Mouse (Mus musculus): ENCODE measurements around the gene B3gnt8. TPM values are rescaled to one million over a fixed set of nuclear protein-coding genes. Genes with fewer than 3 reads are reported as not detected.
A peak's percentile ranks its signal among the peaks of the same experiment; 100 is the strongest.

The B3gnt8 gene
- total and polyA plus RNA-seq, 2 experiments from 2014 or later: 4.6 to 11.3 TPM

DNA sequence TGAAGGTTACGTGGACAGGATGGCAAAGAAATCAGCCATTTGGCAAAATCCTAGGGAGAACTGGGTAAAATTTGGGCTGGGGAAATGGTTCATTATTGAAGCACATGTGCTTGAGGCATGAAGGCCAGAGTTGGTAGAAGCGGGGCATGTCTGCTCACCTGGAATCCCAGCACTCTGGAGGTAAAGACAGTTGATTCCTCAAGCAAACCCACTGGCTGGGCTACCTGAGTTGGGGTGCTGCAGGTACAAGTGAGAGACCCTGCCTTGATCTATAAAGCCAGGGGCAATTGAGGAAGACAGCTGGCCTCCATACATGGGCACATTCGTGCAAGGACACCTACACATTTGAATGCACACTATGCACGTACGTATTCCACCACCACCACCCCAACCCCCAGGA, 6.4 kb upstream of the B3gnt8 start:
- H3K4me3 ChIP-seq (ENCODE audit: low read depth, low read length): peak overlapping the region; percentile 64; the same call in 1 of the 2 replicates
- no peaks in the 10 kb centered on the region for H3K27me3 ChIP-seq (ENCODE audit: control insufficient read depth, insufficient read depth, low read length)
- peaks cover 40% of the 10 kb centered on the region for H3K36me3 ChIP-seq (replicated peaks; ENCODE audit: control insufficient read depth, insufficient read depth, low read length)
- no peak overlapping the region for H3K27ac ChIP-seq (ENCODE audit: low read depth)
- H3K4me2 ChIP-seq (ENCODE audit: low read depth, low read length): peak overlapping the region; percentile 65
- no peaks in the 10 kb centered on the region for H3K9me3 ChIP-seq (replicated peaks; ENCODE audit: control insufficient read depth, low read length)
- no peak overlapping the region for H3K9ac ChIP-seq (replicated peaks; ENCODE audit: low read depth, low read length)
- no peak for TF ChIP-seq EP300 (IDR thresholded peaks at IDR 0.05; ENCODE audit: low read depth)
- TF ChIP-seq CTCF (IDR thresholded peaks at IDR 0.05; ENCODE audit: low read depth): no peak
- ATAC-seq (ENCODE audit: insufficient read depth, low read depth): no peak
- WGBS: 95% methylated on average over 5 of the region's 5 CpGs
- DNase-seq (ENCODE audit: low spot score): no peak
- peaks cover 8% of the 10 kb centered on the region for H3K4me1 ChIP-seq (ENCODE audit: control insufficient read depth, insufficient read depth)

DNA sequence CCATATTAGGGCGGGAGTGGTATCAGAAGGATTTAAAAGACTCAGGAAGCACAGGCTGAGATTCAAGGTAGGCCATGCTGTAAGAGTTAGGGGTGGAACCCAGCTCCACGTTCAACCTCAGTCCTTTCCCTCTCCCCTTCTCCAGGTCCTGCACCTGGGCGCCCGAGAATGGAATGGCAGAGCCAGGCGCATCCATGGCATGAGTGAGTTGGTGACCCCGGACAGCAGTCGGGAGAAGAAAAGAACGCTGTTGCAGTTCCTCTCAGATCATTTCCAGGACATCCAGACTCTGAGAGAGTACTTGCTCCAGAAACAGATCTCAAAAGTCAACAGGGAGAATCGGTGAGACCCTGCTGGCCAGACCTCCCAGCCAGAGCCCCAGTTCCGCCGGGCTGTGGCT, 5.7 kb upstream of the B3gnt8 start:
- ATAC-seq (ENCODE audit: insufficient read depth, low read depth) (no peak), DNase-seq (ENCODE audit: low spot score) (no peak)
- Histone ChIP-seq H3K4me3 (ENCODE audit: low read depth, low read length) (no peak overlapping the region), H3K36me3 (replicated peaks; ENCODE audit: control insufficient read depth, insufficient read depth, low read length) (peaks cover 44% of the 10 kb centered on the region), H3K9me3 (replicated peaks; ENCODE audit: control insufficient read depth, low read length) (no peaks in the 10 kb centered on the region), H3K27ac (ENCODE audit: low read depth) (no peak overlapping the region), H3K4me2 (ENCODE audit: low read depth, low read length) (no peak overlapping the region), H3K9ac (replicated peaks; ENCODE audit: low read depth, low read length) (no peak overlapping the region), H3K4me1 (ENCODE audit: control insufficient read depth, insufficient read depth) (peaks cover 8% of the 10 kb centered on the region), H3K27me3 (ENCODE audit: control insufficient read depth, insufficient read depth, low read length) (no peaks in the 10 kb centered on the region)
- WGBS: 92% methylated on average over 11 of the region's 11 CpGs
- no peak for TF ChIP-seq EP300 (IDR thresholded peaks at IDR 0.05; ENCODE audit: low read depth)
- no peak for TF ChIP-seq CTCF (IDR thresholded peaks at IDR 0.05; ENCODE audit: low read depth)

DNA sequence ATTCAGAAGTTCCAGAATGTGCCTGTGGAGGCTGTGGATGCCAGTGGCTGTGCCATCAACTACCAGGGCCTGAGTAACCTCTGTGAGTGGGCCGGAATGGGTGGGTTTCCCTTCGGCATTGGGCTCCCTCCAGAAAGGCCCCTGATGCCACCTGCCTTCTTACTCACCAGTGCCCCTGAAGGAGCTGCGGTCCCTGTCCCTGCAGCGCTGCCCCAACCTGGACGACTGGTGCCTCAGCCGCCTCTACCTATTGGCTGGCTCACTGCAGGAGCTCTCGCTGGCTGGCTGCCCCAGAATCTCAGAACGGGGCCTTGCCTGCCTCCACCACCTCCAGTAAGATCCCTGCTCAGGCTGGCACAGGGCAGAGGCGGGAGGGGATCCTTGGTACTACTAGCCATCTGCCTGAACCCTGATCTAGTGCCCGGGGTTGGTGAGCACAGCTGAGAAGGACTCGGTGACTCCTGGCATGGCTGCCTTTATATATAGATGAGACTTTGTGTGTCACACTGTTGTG, 2.5 kb upstream of the B3gnt8 start:
- Histone ChIP-seq H3K36me3 (replicated peaks; ENCODE audit: control insufficient read depth, insufficient read depth, low read length) (peaks cover 44% of the 10 kb centered on the region), H3K4me1 (ENCODE audit: control insufficient read depth, insufficient read depth) (peaks cover 21% of the 10 kb centered on the region), H3K9me3 (replicated peaks; ENCODE audit: control insufficient read depth, low read length) (no peaks in the 10 kb centered on the region), H3K9ac (replicated peaks; ENCODE audit: low read depth, low read length) (no peak overlapping the region), H3K27ac (ENCODE audit: low read depth) (no peak overlapping the region), H3K27me3 (ENCODE audit: control insufficient read depth, insufficient read depth, low read length) (no peaks in the 10 kb centered on the region), H3K4me3 (ENCODE audit: low read depth, low read length) (no peak overlapping the region), H3K4me2 (ENCODE audit: low read depth, low read length) (no peak overlapping the region)
- TF ChIP-seq EP300 (IDR thresholded peaks at IDR 0.05; ENCODE audit: low read depth): no peak
- TF ChIP-seq CTCF (IDR thresholded peaks at IDR 0.05; ENCODE audit: low read depth): no peak
- no peak for ATAC-seq (ENCODE audit: insufficient read depth, low read depth)
- WGBS: 88% methylated on average over 11 of the region's 11 CpGs
- DNase-seq (ENCODE audit: low spot score): no peak

DNA sequence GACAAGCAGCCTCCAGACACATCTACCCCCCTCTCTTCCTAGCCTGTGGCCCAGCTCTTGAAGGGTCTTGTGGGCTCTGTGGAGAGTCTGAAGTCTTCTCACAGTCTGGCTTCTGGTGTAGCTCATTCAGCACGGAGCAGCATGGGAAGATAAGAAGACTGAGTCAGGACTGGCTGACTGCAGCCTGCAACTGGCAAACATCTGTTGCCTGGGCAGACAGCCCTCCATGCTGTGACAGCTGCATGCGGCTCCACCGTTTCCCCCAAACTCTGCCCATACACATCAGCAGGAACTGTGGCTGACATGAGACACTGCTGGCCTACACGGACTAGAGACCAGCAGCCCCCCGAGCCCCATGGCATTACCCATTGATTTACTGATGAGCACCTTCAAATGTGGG, 1.6 kb upstream of the B3gnt8 start:
- H3K27me3 ChIP-seq (ENCODE audit: control insufficient read depth, insufficient read depth, low read length): no peaks in the 10 kb centered on the region
- WGBS: 40% methylated on average over 5 of the region's 5 CpGs
- peaks cover 17% of the 10 kb centered on the region for H3K4me1 ChIP-seq (ENCODE audit: control insufficient read depth, insufficient read depth)
- DNase-seq (ENCODE audit: low spot score) (no peak), ATAC-seq (ENCODE audit: insufficient read depth, low read depth) (no peak)
- no peak overlapping the region for H3K4me3 ChIP-seq (ENCODE audit: low read depth, low read length)
- no peaks in the 10 kb centered on the region for H3K9me3 ChIP-seq (replicated peaks; ENCODE audit: control insufficient read depth, low read length)
- H3K27ac ChIP-seq (ENCODE audit: low read depth): no peak overlapping the region
- TF ChIP-seq CTCF (IDR thresholded peaks at IDR 0.05; ENCODE audit: low read depth) (no peak), EP300 (IDR thresholded peaks at IDR 0.05; ENCODE audit: low read depth) (no peak)
- H3K36me3 ChIP-seq (replicated peaks; ENCODE audit: control insufficient read depth, insufficient read depth, low read length): peaks cover 47% of the 10 kb centered on the region
- no peak overlapping the region for H3K9ac ChIP-seq (replicated peaks; ENCODE audit: low read depth, low read length)
- no peak overlapping the region for H3K4me2 ChIP-seq (ENCODE audit: low read depth, low read length)

DNA sequence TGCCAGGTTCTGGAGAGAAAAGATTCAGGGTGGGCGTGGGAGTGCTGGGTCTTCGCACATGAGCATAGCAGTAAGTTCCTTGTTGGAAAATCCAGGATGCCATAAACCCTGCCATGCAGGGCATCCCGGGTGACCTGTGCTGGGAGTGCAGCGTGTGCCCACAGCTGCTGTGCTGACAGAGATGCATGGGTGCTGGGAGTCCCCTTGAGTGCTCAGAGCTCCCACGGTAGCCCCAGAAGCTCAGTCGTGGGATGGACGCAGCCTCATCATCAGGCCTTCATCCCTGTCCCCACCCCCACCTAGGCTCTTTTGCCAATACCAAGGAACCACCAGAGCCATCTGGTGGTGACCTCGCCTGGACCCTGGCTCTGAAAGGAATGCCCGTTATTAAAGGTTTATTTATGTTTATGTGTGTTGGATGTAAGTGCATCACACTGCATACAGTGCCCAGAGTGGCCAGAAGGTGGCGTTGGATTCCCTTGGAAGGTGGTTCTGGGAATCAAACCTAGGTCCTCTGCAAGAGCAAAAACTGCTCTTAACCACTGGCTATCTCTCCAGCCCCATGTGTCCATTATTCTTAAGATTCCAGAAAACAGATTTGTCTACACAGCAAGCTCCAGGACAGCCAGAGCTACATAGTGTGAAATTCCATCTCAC, 732 bp upstream of the B3gnt8 start:
- TF ChIP-seq CTCF (IDR thresholded peaks at IDR 0.05; ENCODE audit: low read depth): peak; percentile 46
- no peak for TF ChIP-seq EP300 (IDR thresholded peaks at IDR 0.05; ENCODE audit: low read depth)
- DNase-seq (ENCODE audit: low spot score) (no peak), ATAC-seq (ENCODE audit: insufficient read depth, low read depth) (no peak)
- Histone ChIP-seq H3K9ac (replicated peaks; ENCODE audit: low read depth, low read length) (no peak overlapping the region), H3K27ac (ENCODE audit: low read depth) (peak overlapping the region; percentile 79; the same call in 1 of the 2 replicates), H3K36me3 (replicated peaks; ENCODE audit: control insufficient read depth, insufficient read depth, low read length) (peaks cover 56% of the 10 kb centered on the region), H3K4me3 (ENCODE audit: low read depth, low read length) (no peak overlapping the region), H3K4me1 (ENCODE audit: control insufficient read depth, insufficient read depth) (peaks cover 13% of the 10 kb centered on the region), H3K4me2 (ENCODE audit: low read depth, low read length) (no peak overlapping the region), H3K27me3 (ENCODE audit: control insufficient read depth, insufficient read depth, low read length) (no peaks in the 10 kb centered on the region), H3K9me3 (replicated peaks; ENCODE audit: control insufficient read depth, low read length) (no peaks in the 10 kb centered on the region)
- 78% methylated on average over 10 of the region's 10 CpGs for WGBS

Measured in heart, postnatal 0 days (tissue).